Mouse (Mus musculus) megakaryocyte, embryonic 14.5 days (primary cell): ENCODE results near the gene Prlr. TPM values are rescaled to one million over a fixed set of nuclear protein-coding genes. Genes with fewer than 3 reads are reported as not detected.

Experiments used
- H3K27me3 ChIP-seq: replicated peaks from 2 replicates; pipeline ENCODE3; 2012; ENCODE audit warnings: inconsistent platforms
- H3K36me3 ChIP-seq: replicated peaks from 2 replicates; pipeline ENCODE3; 2012; ENCODE audit warnings: low read length, inconsistent platforms, mixed read lengths
- H3K4me1 ChIP-seq: 2 replicates; pipeline ENCODE4 v1.6.1; 2012; ENCODE audit warnings: inconsistent platforms
- H3K4me3 ChIP-seq: replicated peaks from 2 replicates; pipeline ENCODE3; 2012; ENCODE audit warnings: moderate library complexity, mild to moderate bottlenecking, inconsistent platforms
- H3K9me3 ChIP-seq: 2 replicates; pipeline ENCODE4 v1.6.1; 2012; ENCODE audit warnings: inconsistent platforms
- FLI1 ChIP-seq: IDR thresholded peaks from 2 replicates; pipeline ENCODE4 v1.6.1; 2012; ENCODE audit warnings: low read length, inconsistent platforms, mixed read lengths
- GATA1 ChIP-seq: IDR thresholded peaks from 3 replicates; pipeline ENCODE4 v1.6.1; 2012; ENCODE audit warnings: mixed read lengths, low read length, inconsistent platforms, borderline replicate concordance
- polyA plus RNA-seq: library from polyadenylated mRNA; stranded (reverse); fragments of >175 nt; gene quantifications from 2 replicates; pipeline ENCODE4 v1.2.3, GENCODE M21; 2012; ENCODE audit warnings: low replicate concordance; ENCODE audit not compliant: insufficient read depth

The Prlr gene
- polyA plus RNA-seq, 1 experiment: not detected

DNA sequence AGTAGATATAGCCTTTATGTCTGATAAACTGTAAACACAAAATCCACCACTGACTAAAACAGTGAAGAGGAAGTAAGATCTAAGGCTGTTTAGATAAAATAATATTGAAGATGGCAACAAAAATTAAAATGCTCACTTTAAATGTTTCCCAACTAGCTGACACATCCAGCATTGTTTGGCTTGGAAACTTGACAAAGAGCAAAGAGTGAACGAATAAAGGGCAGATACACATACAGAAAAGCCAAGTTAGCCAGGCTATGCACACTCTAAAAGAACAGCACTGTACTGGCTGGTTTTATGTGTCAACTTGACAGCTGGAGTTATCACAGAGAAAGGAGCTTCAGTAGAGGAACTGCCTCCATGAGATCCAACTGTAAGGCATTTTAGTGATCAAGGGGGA lies 121.0 kb downstream of the Prlr start:
- H3K36me3 ChIP-seq: no peaks in the 10 kb centered on the region
- H3K4me1 ChIP-seq: no peaks in the 10 kb centered on the region
- no peak overlapping the region for H3K4me3 ChIP-seq
- no peaks in the 10 kb centered on the region for H3K27me3 ChIP-seq
- no peak for TF ChIP-seq GATA1
- no peak for TF ChIP-seq FLI1
- no peaks in the 10 kb centered on the region for H3K9me3 ChIP-seq

DNA sequence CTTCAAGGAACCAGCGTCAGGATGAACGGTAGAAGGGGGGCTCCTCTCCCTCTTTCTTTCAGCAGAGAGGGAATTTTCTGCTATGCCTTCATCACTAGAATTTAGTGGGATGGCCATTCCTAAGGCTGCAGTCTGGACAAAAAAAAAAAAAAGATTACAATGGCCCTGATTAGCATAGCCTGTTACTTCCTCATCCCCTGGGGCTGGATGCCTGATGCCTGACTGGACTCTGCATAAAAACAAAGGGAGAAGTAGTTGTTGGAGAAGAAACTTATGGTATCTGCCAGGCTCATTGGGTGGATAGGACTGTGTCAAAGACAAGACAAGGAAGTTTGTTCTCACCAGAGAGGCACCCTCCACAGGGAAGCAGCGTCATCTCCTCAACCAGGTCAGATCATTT lies 122.4 kb downstream of the Prlr start:
- no peaks in the 10 kb centered on the region for H3K4me1 ChIP-seq
- H3K4me3 ChIP-seq: no peak overlapping the region
- H3K9me3 ChIP-seq: no peaks in the 10 kb centered on the region
- no peak for TF ChIP-seq GATA1
- TF ChIP-seq FLI1: no peak
- no peaks in the 10 kb centered on the region for H3K27me3 ChIP-seq
- H3K36me3 ChIP-seq: no peaks in the 10 kb centered on the region

GRCm38 (mm10) chr15:10306461-10306860 lies 129.4 kb downstream of the Prlr start:
- no peak overlapping the region for H3K4me3 ChIP-seq
- no peaks in the 10 kb centered on the region for H3K36me3 ChIP-seq
- no peaks in the 10 kb centered on the region for H3K4me1 ChIP-seq
- H3K9me3 ChIP-seq: no peaks in the 10 kb centered on the region
- H3K27me3 ChIP-seq: no peaks in the 10 kb centered on the region
- TF ChIP-seq FLI1 (no peak), GATA1 (no peak)

DNA sequence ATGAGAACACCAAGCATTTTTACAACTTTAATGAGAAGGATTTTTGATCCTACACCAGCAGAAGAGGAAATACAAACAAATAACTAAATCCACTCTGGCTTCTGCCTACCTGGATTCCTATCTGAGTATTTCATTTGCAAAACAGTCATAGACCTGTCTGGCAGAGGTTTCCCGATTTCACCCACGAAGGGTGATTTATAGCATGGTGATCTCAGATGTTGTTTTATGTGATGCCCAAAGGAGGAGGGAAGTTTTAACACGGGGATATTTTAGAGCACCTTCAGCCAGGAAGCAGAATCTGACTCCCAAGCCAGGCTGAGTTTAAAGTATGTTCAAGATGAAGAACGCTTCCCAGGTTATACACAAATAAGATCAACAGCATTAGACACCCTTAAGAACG lies 134.8 kb downstream of the Prlr start:
- H3K9me3 ChIP-seq: no peaks in the 10 kb centered on the region
- no peaks in the 10 kb centered on the region for H3K4me1 ChIP-seq
- no peaks in the 10 kb centered on the region for H3K36me3 ChIP-seq
- no peaks in the 10 kb centered on the region for H3K27me3 ChIP-seq
- TF ChIP-seq GATA1 (no peak), FLI1 (no peak)
- H3K4me3 ChIP-seq: no peak overlapping the region

GRCm38 (mm10) chr15:10313522-10314455 lies 136.8 kb downstream of the Prlr start:
- no peak for TF ChIP-seq GATA1
- no peak for TF ChIP-seq FLI1
- Histone ChIP-seq H3K4me3 (no peak overlapping the region), H3K27me3 (no peaks in the 10 kb centered on the region)

DNA sequence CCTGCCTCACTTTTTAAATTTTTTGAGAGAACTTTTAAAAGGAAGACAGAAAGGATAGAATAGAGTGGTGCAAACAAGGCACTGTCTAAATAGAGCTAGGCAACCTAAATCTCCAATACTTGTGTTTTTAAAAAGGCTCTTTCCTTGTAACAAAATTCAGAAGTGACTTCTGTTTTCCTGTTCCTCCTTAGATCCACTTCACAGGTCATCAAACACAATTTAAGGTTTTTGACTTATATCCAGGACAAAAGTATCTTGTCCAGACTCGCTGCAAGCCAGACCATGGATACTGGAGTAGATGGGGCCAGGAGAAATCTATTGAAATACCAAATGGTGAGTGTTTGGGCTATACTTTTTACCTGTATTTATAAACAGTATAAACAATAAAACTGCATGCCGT lies 148.0 kb downstream of the Prlr start, which contains the start of gene Gm21973:
Gene Gm21973 (plus strand): TSS at position 301 of the 400 bp plus-strand sequence.
- TF ChIP-seq GATA1 (no peak), FLI1 (no peak)
- H3K9me3 ChIP-seq: no peaks in the 10 kb centered on the region

More at GRCm38 (mm10) chr15:10313522-10314455, 136.8 kb downstream of the Prlr start:
- H3K36me3 ChIP-seq: no peaks in the 10 kb centered on the region
- no peaks in the 10 kb centered on the region for H3K4me1 ChIP-seq
- no peaks in the 10 kb centered on the region for H3K9me3 ChIP-seq

GRCm38 (mm10) chr15:10330626-10331025 lies 153.6 kb downstream of the Prlr start:
- no peaks in the 10 kb centered on the region for H3K36me3 ChIP-seq
- no peak overlapping the region for H3K4me3 ChIP-seq
- H3K4me1 ChIP-seq: no peaks in the 10 kb centered on the region
- H3K27me3 ChIP-seq: no peaks in the 10 kb centered on the region
- TF ChIP-seq GATA1 (no peak), FLI1 (no peak)
- H3K9me3 ChIP-seq: no peaks in the 10 kb centered on the region

More for the DNA sequence above, 148.0 kb downstream of the Prlr start, which contains the start of gene Gm21973:
- no peak within 1 kb of the TSS for H3K4me3 ChIP-seq
- H3K36me3 ChIP-seq: no peaks in the 10 kb centered on the region
- no peaks in the 10 kb centered on the region for H3K4me1 ChIP-seq
- no peaks in the 10 kb centered on the region for H3K27me3 ChIP-seq

DNA sequence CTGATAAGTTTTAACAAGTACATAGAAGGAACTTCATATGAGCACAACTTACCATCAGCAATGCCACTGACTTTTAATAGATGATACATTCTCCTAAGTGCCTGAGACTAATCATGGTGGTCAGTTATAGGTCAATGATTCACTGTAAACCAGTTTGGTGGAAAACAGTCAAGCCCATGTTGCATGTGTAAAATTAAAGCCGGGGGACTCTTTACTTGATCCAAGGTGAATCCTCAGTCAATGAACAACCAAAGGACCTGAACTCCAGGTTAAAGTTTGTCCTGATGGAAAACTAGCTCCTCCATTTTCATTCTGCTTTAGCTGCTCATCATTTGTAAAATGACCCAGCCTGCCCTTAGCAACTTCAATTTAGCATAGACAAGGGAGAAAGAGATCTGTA lies 155.5 kb downstream of the Prlr start:
- H3K36me3 ChIP-seq: no peaks in the 10 kb centered on the region
- no peak for TF ChIP-seq FLI1
- TF ChIP-seq GATA1: no peak
- no peaks in the 10 kb centered on the region for H3K27me3 ChIP-seq

DNA sequence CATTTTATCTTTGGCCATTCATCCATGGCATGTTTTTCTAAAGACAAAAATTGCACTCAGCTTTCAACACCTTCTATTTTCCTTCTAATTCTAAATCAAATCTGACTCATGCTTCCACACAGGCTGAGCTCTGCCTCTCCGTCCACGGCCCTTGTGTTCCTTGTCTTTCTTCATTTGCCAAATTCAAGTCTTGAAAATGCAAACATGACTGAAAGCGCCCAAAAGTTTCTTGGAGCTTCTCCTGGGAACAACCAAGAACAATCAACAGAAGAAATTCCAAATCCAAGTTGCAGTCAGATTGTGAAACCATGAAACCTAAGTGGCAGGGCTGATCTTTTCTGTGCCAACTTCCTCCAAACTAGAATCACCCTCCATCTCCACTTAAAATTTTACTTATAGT lies 161.6 kb downstream of the Prlr start:
- H3K9me3 ChIP-seq: no peaks in the 10 kb centered on the region
- no peaks in the 10 kb centered on the region for H3K27me3 ChIP-seq
- no peaks in the 10 kb centered on the region for H3K36me3 ChIP-seq
- TF ChIP-seq GATA1 (no peak), FLI1 (no peak)
- no peaks in the 10 kb centered on the region for H3K4me1 ChIP-seq
- no peak overlapping the region for H3K4me3 ChIP-seq

More for the DNA sequence above, 155.5 kb downstream of the Prlr start:
- Histone ChIP-seq H3K9me3 (no peaks in the 10 kb centered on the region), H3K4me3 (no peak overlapping the region), H3K4me1 (no peaks in the 10 kb centered on the region)

DNA sequence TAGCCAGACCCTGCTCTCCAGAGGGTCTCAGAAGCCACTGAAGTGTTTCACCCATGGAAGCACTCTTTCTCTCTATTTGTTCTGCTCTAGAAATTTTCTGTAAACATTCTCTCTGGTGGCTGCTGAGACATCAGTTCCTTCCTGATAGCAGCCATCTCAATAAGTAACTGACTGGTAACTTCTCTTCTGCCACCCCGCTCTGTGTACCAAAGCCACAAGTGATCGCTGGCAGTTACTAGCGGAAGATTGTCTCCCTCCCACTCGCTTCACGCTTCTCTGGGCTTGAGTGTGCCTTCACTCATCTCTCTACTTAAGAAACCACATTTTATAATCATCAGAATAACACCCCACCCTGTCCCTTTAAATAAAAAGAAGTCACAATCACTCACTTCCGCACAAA lies 170.0 kb downstream of the Prlr start:
- Histone ChIP-seq H3K36me3 (no peaks in the 10 kb centered on the region), H3K9me3 (peaks cover 4% of the 10 kb centered on the region), H3K27me3 (no peaks in the 10 kb centered on the region), H3K4me3 (no peak overlapping the region), H3K4me1 (no peaks in the 10 kb centered on the region)
- no peak for TF ChIP-seq GATA1
- TF ChIP-seq FLI1: no peak
